ENCODE assay signal across 33 mouse cellular contexts in genomic region chr9:21777726-21778125, GRCm38 (mm10). TPM values are rescaled to one million over a fixed set of nuclear protein-coding genes. Genes with fewer than 3 reads are reported as not detected.
"Had no signal": no experiment of that assay in that cellular context is flagged by ENCODE, and none has a peak within 500 bp of the region (broad histone marks: within the 10 kb centered on the region; RNA-seq: fewer than 3 reads in every experiment).

No protein-coding gene starts in this region.

- H3K9me3 ChIP-seq: limb, embryonic 10.5 days; limb, embryonic 12.5 days; limb, embryonic 13.5 days; limb, embryonic 15.5 days; liver, embryonic 12.5 days; liver, embryonic 13.5 days; liver, embryonic 15.5 days; lung, embryonic 15.5 days; midbrain, embryonic 10.5 days; midbrain, embryonic 12.5 days; midbrain, embryonic 13.5 days; midbrain, embryonic 15.5 days; neural tube, embryonic 12.5 days had no signal

- DNase-seq: left cerebral cortex, postnatal 4 days; liver; liver, embryonic 13.5 days; liver, postnatal 0 days; lung, adult 18-20 months; lung, adult 2 months; lung, embryonic 14.5 days; lung, postnatal 10 days; lung, postnatal 14 days; lung, postnatal 36 days; lung, postnatal 4 days; midbrain, embryonic 14.5 days had no signal

- H3K4me3 ChIP-seq: limb, embryonic 10.5 days; limb, embryonic 12.5 days; limb, embryonic 13.5 days; limb, embryonic 15.5 days; liver, embryonic 12.5 days; liver, embryonic 13.5 days; liver, embryonic 15.5 days; lung, embryonic 15.5 days; megakaryocyte, embryonic 14.5 days; midbrain, embryonic 10.5 days; midbrain, embryonic 12.5 days; midbrain, embryonic 13.5 days; midbrain, embryonic 15.5 days; myocyte; neural tube, embryonic 12.5 days had no signal

- H3K27me3 ChIP-seq: limb, embryonic 12.5 days; limb, embryonic 13.5 days; limb, embryonic 15.5 days; liver, embryonic 12.5 days; liver, embryonic 13.5 days; liver, embryonic 15.5 days; lung, embryonic 15.5 days; midbrain, embryonic 12.5 days; midbrain, embryonic 13.5 days; midbrain, embryonic 15.5 days; neural tube, embryonic 12.5 days had no signal

- H3K9ac ChIP-seq: limb, embryonic 12.5 days; limb, embryonic 13.5 days; limb, embryonic 15.5 days; liver, embryonic 12.5 days; liver, embryonic 13.5 days; liver, embryonic 14.5 days; liver, embryonic 15.5 days; liver, postnatal 0 days; lung, embryonic 14.5 days; lung, embryonic 15.5 days; midbrain, embryonic 12.5 days; midbrain, embryonic 13.5 days; midbrain, embryonic 15.5 days; neural tube, embryonic 12.5 days had no signal

- H3K27ac ChIP-seq: limb, embryonic 10.5 days; limb, embryonic 12.5 days; limb, embryonic 13.5 days; limb, embryonic 15.5 days; liver, embryonic 12.5 days; liver, embryonic 13.5 days; liver, embryonic 14.5 days; liver, embryonic 15.5 days; lung, embryonic 15.5 days; macrophage; midbrain, embryonic 10.5 days; midbrain, embryonic 12.5 days; midbrain, embryonic 13.5 days; midbrain, embryonic 15.5 days; neural tube, embryonic 12.5 days had no signal

- ATAC-seq: liver, embryonic 12.5 days; liver, postnatal 0 days; lung, postnatal 0 days; midbrain, embryonic 13.5 days; midbrain, embryonic 15.5 days; midbrain, embryonic 16.5 days had no signal

- H3K4me1 ChIP-seq: liver, embryonic 13.5 days; liver, embryonic 15.5 days; midbrain, embryonic 10.5 days; midbrain, embryonic 12.5 days; midbrain, embryonic 13.5 days; midbrain, embryonic 15.5 days; neural tube, embryonic 12.5 days had no signal

- H3K36me3 ChIP-seq: midbrain, embryonic 15.5 days had no signal

- H3K4me2 ChIP-seq: limb, embryonic 12.5 days; limb, embryonic 13.5 days; limb, embryonic 15.5 days; liver, embryonic 11.5 days; liver, embryonic 12.5 days; liver, embryonic 13.5 days; liver, embryonic 15.5 days; lung, embryonic 14.5 days; lung, embryonic 15.5 days; midbrain, embryonic 11.5 days; midbrain, embryonic 12.5 days; midbrain, embryonic 13.5 days; midbrain, embryonic 15.5 days; neural tube, embryonic 12.5 days had no signal

RNA-seq across cellular contexts. Expression of gene Angptl8, which starts 57.6 kb away (rescaled TPM):
- polyA plus RNA-seq: macrophage; myocyte; neural tube, embryonic 11.5 days had no signal
